Mouse (Mus musculus): ENCODE results near the gene Crybb3. TPM values are rescaled to one million over a fixed set of nuclear protein-coding genes. Genes with fewer than 3 reads are reported as not detected.

Crybb3 gene
- total and polyA plus RNA-seq, 2 experiments from 2014 or later = 0.89 TPM; not detected in 1

DNA sequence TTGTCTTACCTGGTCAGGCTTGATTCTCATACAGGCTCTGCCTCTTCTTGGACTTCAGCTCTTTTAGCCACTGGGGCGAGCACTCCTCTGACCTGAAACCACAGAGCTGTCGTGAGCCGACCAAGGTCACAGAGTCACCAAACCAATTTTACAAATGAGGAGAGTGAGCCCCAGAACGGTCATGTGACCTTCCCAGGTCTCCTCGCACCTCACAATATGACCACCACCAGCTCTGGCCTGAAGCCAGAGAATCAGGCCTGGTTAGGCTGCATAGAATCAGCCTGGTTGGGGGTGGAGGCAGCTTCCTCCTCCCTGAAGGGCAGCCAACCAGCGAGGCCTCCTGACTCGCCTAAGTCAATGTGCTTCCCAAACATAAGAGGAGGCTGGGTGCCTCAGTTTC is 11.0 kb upstream of the Crybb3 start:
- Histone ChIP-seq H3K36me3 (replicated peaks; ENCODE audit: control insufficient read depth, insufficient read depth, low read length) (peaks cover 95% of the 10 kb centered on the region), H3K4me1 (ENCODE audit: control insufficient read depth, insufficient read depth) (no peaks in the 10 kb centered on the region), H3K4me3 (ENCODE audit: low read depth, low read length) (no peak overlapping the region), H3K9me3 (replicated peaks; ENCODE audit: control insufficient read depth, low read length) (no peaks in the 10 kb centered on the region), H3K27me3 (ENCODE audit: control insufficient read depth, insufficient read depth, low read length) (no peaks in the 10 kb centered on the region), H3K27ac (ENCODE audit: low read depth) (no peak overlapping the region), H3K4me2 (ENCODE audit: low read depth, low read length) (no peak overlapping the region), H3K9ac (replicated peaks; ENCODE audit: low read depth, low read length) (no peak overlapping the region)
- no peak for DNase-seq (ENCODE audit: low spot score)
- 65% methylated on average over 7 of the region's 7 CpGs for WGBS
- no peak for ATAC-seq (ENCODE audit: insufficient read depth, low read depth)
- TF ChIP-seq CTCF (IDR thresholded peaks at IDR 0.05; ENCODE audit: low read depth) = no peak

- WGBS = 72% methylated on average over 5 of the region's 5 CpGs
- ATAC-seq (ENCODE audit: insufficient read depth, low read depth) (peak; percentile 40), DNase-seq (ENCODE audit: low spot score) (peak; percentile 50)
- Histone ChIP-seq H3K9me3 (replicated peaks; ENCODE audit: control insufficient read depth, low read length) (no peaks in the 10 kb centered on the region), H3K4me2 (ENCODE audit: low read depth, low read length) (no peak overlapping the region), H3K4me3 (ENCODE audit: low read depth, low read length) (no peak overlapping the region), H3K4me1 (ENCODE audit: control insufficient read depth, insufficient read depth) (no peaks in the 10 kb centered on the region), H3K27ac (ENCODE audit: low read depth) (no peak overlapping the region), H3K9ac (replicated peaks; ENCODE audit: low read depth, low read length) (no peak overlapping the region), H3K27me3 (ENCODE audit: control insufficient read depth, insufficient read depth, low read length) (no peaks in the 10 kb centered on the region), H3K36me3 (replicated peaks; ENCODE audit: control insufficient read depth, insufficient read depth, low read length) (peaks cover 82% of the 10 kb centered on the region)
- TF ChIP-seq EP300 (IDR thresholded peaks at IDR 0.05; ENCODE audit: low read depth) (no peak), CTCF (IDR thresholded peaks at IDR 0.05; ENCODE audit: low read depth) (peak; percentile 76)
Measured at GRCm38 (mm10) chr5:113091162-113091561, 9.8 kb upstream of the Crybb3 start.

GRCm38 (mm10) chr5:113090750-113091149 is 9.4 kb upstream of the Crybb3 start:
- TF ChIP-seq CTCF (IDR thresholded peaks at IDR 0.05; ENCODE audit: low read depth) = no peak
- no peak for TF ChIP-seq EP300 (IDR thresholded peaks at IDR 0.05; ENCODE audit: low read depth)
- no peak for DNase-seq (ENCODE audit: low spot score)
- Histone ChIP-seq H3K4me3 (ENCODE audit: low read depth, low read length) (no peak overlapping the region), H3K9ac (replicated peaks; ENCODE audit: low read depth, low read length) (no peak overlapping the region), H3K9me3 (replicated peaks; ENCODE audit: control insufficient read depth, low read length) (no peaks in the 10 kb centered on the region), H3K4me2 (ENCODE audit: low read depth, low read length) (no peak overlapping the region), H3K27me3 (ENCODE audit: control insufficient read depth, insufficient read depth, low read length) (no peaks in the 10 kb centered on the region), H3K36me3 (replicated peaks; ENCODE audit: control insufficient read depth, insufficient read depth, low read length) (peaks cover 78% of the 10 kb centered on the region), H3K27ac (ENCODE audit: low read depth) (no peak overlapping the region), H3K4me1 (ENCODE audit: control insufficient read depth, insufficient read depth) (no peaks in the 10 kb centered on the region)
- 77% methylated on average over 11 of the region's 11 CpGs for WGBS
- ATAC-seq (ENCODE audit: insufficient read depth, low read depth) = no peak; the same call in 1 of the 2 replicates

DNA sequence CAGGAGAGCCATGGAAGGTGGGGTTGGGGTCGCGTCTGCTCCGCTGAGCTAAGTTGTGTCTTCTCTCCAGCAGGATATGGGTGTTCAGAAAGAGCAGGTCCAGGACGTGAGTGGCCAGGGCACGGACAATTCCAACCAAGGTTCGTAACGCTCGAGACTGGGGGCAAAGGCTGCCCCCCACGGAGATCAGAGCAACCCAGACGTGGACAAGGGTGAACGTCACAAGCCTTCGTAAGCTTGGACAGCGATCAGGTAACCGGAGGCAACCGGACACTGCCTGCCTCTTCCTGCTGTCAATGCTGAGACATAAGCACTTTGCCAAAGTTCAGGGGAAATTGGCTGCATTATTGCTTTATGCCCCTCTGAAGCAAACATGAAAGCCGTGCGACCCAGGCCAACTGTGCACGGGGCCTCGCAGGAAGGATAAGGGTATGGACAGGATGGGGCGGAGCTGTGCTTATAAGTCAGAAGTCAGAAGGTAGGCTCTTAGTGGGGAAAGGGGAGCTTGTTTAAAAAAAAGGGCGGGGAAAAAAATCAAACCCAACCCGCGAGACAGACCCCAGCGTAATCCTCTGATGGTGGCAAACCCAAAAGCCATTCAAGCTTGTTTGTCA is 8.8 kb upstream of the Crybb3 start:
- Histone ChIP-seq H3K9me3 (replicated peaks; ENCODE audit: control insufficient read depth, low read length) (no peaks in the 10 kb centered on the region), H3K36me3 (replicated peaks; ENCODE audit: control insufficient read depth, insufficient read depth, low read length) (peaks cover 73% of the 10 kb centered on the region), H3K4me2 (ENCODE audit: low read depth, low read length) (no peak overlapping the region), H3K27me3 (ENCODE audit: control insufficient read depth, insufficient read depth, low read length) (no peaks in the 10 kb centered on the region), H3K4me1 (ENCODE audit: control insufficient read depth, insufficient read depth) (no peaks in the 10 kb centered on the region), H3K27ac (ENCODE audit: low read depth) (no peak overlapping the region), H3K4me3 (ENCODE audit: low read depth, low read length) (no peak overlapping the region), H3K9ac (replicated peaks; ENCODE audit: low read depth, low read length) (no peak overlapping the region)
- DNase-seq (ENCODE audit: low spot score) (no peak), ATAC-seq (ENCODE audit: insufficient read depth, low read depth) (no peak)
- TF ChIP-seq CTCF (IDR thresholded peaks at IDR 0.05; ENCODE audit: low read depth) = no peak
- TF ChIP-seq EP300 (IDR thresholded peaks at IDR 0.05; ENCODE audit: low read depth) = no peak
- 92% methylated on average over 24 of the region's 24 CpGs for WGBS

- 77% methylated on average over 2 of the region's 2 CpGs for WGBS
- no peak overlapping the region for H3K4me2 ChIP-seq (ENCODE audit: low read depth, low read length)
- no peak overlapping the region for H3K4me3 ChIP-seq (ENCODE audit: low read depth, low read length)
- H3K27ac ChIP-seq (ENCODE audit: low read depth) = no peak overlapping the region
- DNase-seq (ENCODE audit: low spot score) (no peak), ATAC-seq (ENCODE audit: insufficient read depth, low read depth) (no peak)
- H3K4me1 ChIP-seq (ENCODE audit: control insufficient read depth, insufficient read depth) = peaks cover 7% of the 10 kb centered on the region; the same call in 1 of the 2 replicates
- TF ChIP-seq EP300 (IDR thresholded peaks at IDR 0.05; ENCODE audit: low read depth) (no peak), CTCF (IDR thresholded peaks at IDR 0.05; ENCODE audit: low read depth) (no peak)
- peaks cover 46% of the 10 kb centered on the region for H3K36me3 ChIP-seq (replicated peaks; ENCODE audit: control insufficient read depth, insufficient read depth, low read length)
- H3K9me3 ChIP-seq (replicated peaks; ENCODE audit: control insufficient read depth, low read length) = no peaks in the 10 kb centered on the region
- no peak overlapping the region for H3K9ac ChIP-seq (replicated peaks; ENCODE audit: low read depth, low read length)
- no peaks in the 10 kb centered on the region for H3K27me3 ChIP-seq (ENCODE audit: control insufficient read depth, insufficient read depth, low read length)
Measured at GRCm38 (mm10) chr5:113087465-113087864, 6.1 kb upstream of the Crybb3 start.

GRCm38 (mm10) chr5:113086990-113087389 is 5.6 kb upstream of the Crybb3 start:
- WGBS = 43% methylated on average over 4 of the region's 4 CpGs

More at GRCm38 (mm10) chr5:113086990-113087389, 5.6 kb upstream of the Crybb3 start:
- ATAC-seq (ENCODE audit: insufficient read depth, low read depth) = no peak
- H3K27ac ChIP-seq (ENCODE audit: low read depth) = no peak overlapping the region
- TF ChIP-seq EP300 (IDR thresholded peaks at IDR 0.05; ENCODE audit: low read depth) = no peak
- no peak for TF ChIP-seq CTCF (IDR thresholded peaks at IDR 0.05; ENCODE audit: low read depth)
- H3K27me3 ChIP-seq (ENCODE audit: control insufficient read depth, insufficient read depth, low read length) = no peaks in the 10 kb centered on the region
- DNase-seq (ENCODE audit: low spot score) = no peak
- no peak overlapping the region for H3K9ac ChIP-seq (replicated peaks; ENCODE audit: low read depth, low read length)
- peaks cover 8% of the 10 kb centered on the region; the same call in 1 of the 2 replicates for H3K4me1 ChIP-seq (ENCODE audit: control insufficient read depth, insufficient read depth)
- H3K36me3 ChIP-seq (replicated peaks; ENCODE audit: control insufficient read depth, insufficient read depth, low read length) = peaks cover 42% of the 10 kb centered on the region
- H3K9me3 ChIP-seq (replicated peaks; ENCODE audit: control insufficient read depth, low read length) = no peaks in the 10 kb centered on the region
- no peak overlapping the region for H3K4me3 ChIP-seq (ENCODE audit: low read depth, low read length)
- no peak overlapping the region for H3K4me2 ChIP-seq (ENCODE audit: low read depth, low read length)

All from heart, postnatal 0 days (tissue).